Mouse (Mus musculus) 3134 (cell line): ENCODE results near the gene Sel1l.
A peak's percentile ranks its signal among the peaks of the same experiment; 100 is the strongest.

ENCODE experiments used
- DNase-seq: peaks from one replicate; pipeline ENCODE4 v3.0.0-alpha.2; 2011; ENCODE audit warnings: low spot score; ENCODE audit not compliant: insufficient read length; ENCODE audit errors: extremely low read depth

The Sel1l gene

GRCm38 (mm10) chr12:91780531-91780930 lies 68.4 kb downstream of the Sel1l start:
- DNase-seq: peak; percentile 52

- no peak for DNase-seq
Observed at GRCm38 (mm10) chr12:91779004-91779365, 70.0 kb downstream of the Sel1l start.

GRCm38 (mm10) chr12:91778211-91779003 lies 70.5 kb downstream of the Sel1l start:
- DNase-seq: no peak

- DNase-seq: no peak
Observed at GRCm38 (mm10) chr12:91776342-91776741, 72.6 kb downstream of the Sel1l start.

- no peak for DNase-seq
Observed at GRCm38 (mm10) chr12:91774811-91775284, 74.1 kb downstream of the Sel1l start.

GRCm38 (mm10) chr12:91768871-91769270 lies 80.1 kb downstream of the Sel1l start:
- no peak for DNase-seq

GRCm38 (mm10) chr12:91768176-91768575 lies 80.8 kb downstream of the Sel1l start:
- no peak for DNase-seq

- no peak for DNase-seq
Observed at GRCm38 (mm10) chr12:91766338-91767107, 82.4 kb downstream of the Sel1l start.

GRCm38 (mm10) chr12:91765504-91765903 lies 83.5 kb downstream of the Sel1l start:
- peak; percentile 39 for DNase-seq

GRCm38 (mm10) chr12:91765054-91765453 lies 83.9 kb downstream of the Sel1l start:
- no peak for DNase-seq

- no peak for DNase-seq
Observed at GRCm38 (mm10) chr12:91764471-91764870, 84.5 kb downstream of the Sel1l start.

GRCm38 (mm10) chr12:91759836-91760235 lies 89.1 kb downstream of the Sel1l start:
- DNase-seq: no peak

GRCm38 (mm10) chr12:91757854-91758562 lies 90.9 kb downstream of the Sel1l start:
- no peak for DNase-seq

GRCm38 (mm10) chr12:91756562-91757166 lies 92.3 kb downstream of the Sel1l start:
- no peak for DNase-seq
